Mouse (Mus musculus) stomach, embryonic 16.5 days (tissue): ENCODE measurements around the gene Iqch. TPM values are rescaled to one million over a fixed set of nuclear protein-coding genes. Genes with fewer than 3 reads are reported as not detected.

Experiments used
- polyA plus RNA-seq: library from polyadenylated mRNA; unstranded; fragments of >200 nt; fragmentation: Nextera tagmentation; extraction: Ambion mirVana; gene quantifications from 2 replicates; pipeline ENCODE4 v1.2.1, GENCODE M21; 2015

The Iqch gene
- polyA plus RNA-seq, 1 experiment from 2014 or later, result 0.04 TPM

Other genes starting within 250 kb of the Iqch start
- 18.5 and 20.6 TPM in 2 replicates for gene Map2k5, start 224.6 kb downstream of the Iqch start, polyA plus RNA-seq
- gene 2300009A05Rik, start 203.2 kb downstream of the Iqch start, polyA plus RNA-seq, result 33.3 and 37.3 TPM in 2 replicates
- gene Aagab, start 167 bp upstream of the Iqch start, polyA plus RNA-seq, result 32.6 and 40.8 TPM in 2 replicates
- 14.6 and 15.1 TPM in 2 replicates for gene Smad3, start 155.5 kb upstream of the Iqch start, polyA plus RNA-seq